Mouse (Mus musculus): Measurements from ENCODE around the gene Mfap3. TPM values are rescaled to one million over a fixed set of nuclear protein-coding genes. Genes with fewer than 3 reads are reported as not detected.

Gene Mfap3
- total RNA-seq (2021): 10 to 100 TPM; 10.7 to 12.9 TPM
- long read RNA-seq, experiment 1, full-length matches to known transcripts: 9 of 9 reads
- long read RNA-seq, experiment 1, partial matches to known transcripts: 0 of 9 reads
- long read RNA-seq, experiment 1, other reads (novel, unspliced or antisense): 0 of 9 reads
- long read RNA-seq, experiment 2, full-length matches to known transcripts: 9 of 10 reads
- long read RNA-seq, experiment 2, partial matches to known transcripts: 0 of 10 reads
- long read RNA-seq, experiment 2, other reads (novel, unspliced or antisense): 1 of 10 reads

DNA sequence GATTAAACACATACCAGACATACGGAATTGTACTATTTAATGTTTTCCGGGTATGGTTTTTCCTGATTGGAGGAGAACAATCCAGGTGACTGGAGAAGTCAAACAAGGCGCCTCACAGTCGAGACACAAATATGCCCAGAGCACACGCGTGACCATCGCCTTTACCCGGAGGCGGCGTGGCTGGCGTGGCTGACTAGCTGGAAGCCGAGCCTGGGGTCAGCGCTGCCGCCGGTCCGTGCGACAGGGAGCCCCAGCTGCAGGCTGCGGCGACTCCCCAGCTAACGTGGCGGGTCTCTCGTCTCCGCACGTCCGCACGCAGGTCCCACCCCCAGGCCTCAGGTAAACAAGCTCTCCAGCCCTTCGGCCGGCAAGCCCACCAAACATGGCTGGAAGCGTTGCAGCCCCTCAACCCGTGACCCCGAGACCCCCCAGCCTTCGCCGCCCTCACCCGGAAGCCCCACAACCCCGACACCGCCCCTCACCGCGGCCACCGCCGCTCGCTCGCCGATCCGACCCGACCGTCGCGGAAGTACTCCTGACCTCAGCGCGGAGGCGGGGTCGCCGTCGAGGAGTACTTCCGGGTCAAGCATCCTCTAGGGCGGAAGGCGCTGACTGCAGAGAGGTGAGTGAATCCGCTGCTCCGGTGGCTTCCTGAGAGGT is at the start of gene Mfap3, which contains the start of gene Fam114a2:
Gene Mfap3 (plus strand): TSS at position 574 of the 660 bp plus-strand sequence.
Gene Fam114a2 (minus strand): TSS at position 527 of the 660 bp plus-strand sequence.
- intact Hi-C loops (cut with DNase I; ENCODE audit: low total_unique reads): no loop called here
- peak; percentile 94 for DNase-seq

DNA sequence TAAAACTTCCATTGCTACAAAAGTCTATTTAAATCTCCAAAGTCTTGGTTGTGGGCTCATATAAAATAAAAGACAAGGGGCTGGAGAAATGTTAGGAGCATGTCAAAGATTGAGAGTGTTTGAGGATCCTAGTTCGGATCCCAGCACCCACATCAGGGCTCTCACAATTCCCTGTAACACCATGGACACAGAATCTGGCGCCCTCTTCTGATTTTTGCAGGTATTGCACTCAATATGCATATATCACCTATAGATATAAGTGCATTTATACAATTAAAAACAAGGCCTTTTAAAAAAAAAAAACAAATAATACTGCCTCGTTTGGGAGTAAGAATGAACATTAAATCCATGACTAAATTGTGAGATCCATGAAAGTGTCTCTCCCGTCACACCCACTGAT is 49.8 kb upstream of the Mfap3 start:
- no peak for DNase-seq
- intact Hi-C loops (cut with DNase I; ENCODE audit: low total_unique reads): loop anchor here (5.0 to 10.0 kb wide), 2 partner anchors 41 to 1334 kb away; no protein-coding TSS in a partner anchor

DNA sequence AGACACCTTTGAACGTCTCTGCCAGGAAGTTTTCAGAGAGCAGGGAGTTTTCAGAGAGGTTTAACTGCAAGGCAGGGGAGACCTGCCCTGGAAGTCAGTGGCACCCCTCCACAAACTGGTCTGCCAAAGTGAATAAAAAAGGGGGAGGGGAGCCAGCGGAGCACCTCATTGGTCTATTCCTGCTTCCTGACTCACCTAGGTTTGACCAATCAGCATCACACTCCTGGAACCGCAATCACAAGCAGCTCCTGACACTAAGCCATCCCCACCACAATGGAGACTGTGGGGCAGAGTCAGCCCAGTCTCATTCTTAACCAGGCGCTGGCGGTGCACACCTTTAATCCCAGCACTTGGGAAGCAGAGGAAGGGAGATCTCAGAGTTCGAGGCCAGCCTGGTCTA is 48.4 kb upstream of the Mfap3 start:
- intact Hi-C loops (cut with DNase I; ENCODE audit: low total_unique reads): loop anchor here (10.0 kb wide), 1 partner anchor 315 kb away; no protein-coding TSS in a partner anchor
- DNase-seq: no peak

DNA sequence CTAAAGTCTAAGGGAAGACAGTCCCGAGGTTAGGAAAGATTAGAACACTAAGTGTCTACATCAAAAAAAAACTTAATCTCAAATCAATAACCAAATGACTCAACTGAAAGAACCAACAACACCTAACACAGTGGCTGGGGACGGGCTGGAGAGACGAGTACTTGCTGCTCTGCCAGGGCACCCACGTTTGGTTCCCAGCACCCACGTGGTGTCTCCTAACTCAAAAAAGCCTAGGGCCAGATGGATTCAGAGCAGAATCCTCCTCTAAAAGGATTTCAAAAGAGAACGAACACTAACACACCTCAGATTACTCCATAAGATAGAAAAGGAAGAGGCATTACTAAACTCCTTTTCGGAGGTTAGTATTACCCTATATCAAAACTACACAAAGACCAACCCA is 47.5 kb upstream of the Mfap3 start:
- DNase-seq: no peak
- intact Hi-C loops (cut with DNase I; ENCODE audit: low total_unique reads): loop anchor here (10.0 kb wide), 1 partner anchor 314 kb away; no protein-coding TSS in a partner anchor

GRCm38 (mm10) chr11:57474296-57474941 is 44.0 kb upstream of the Mfap3 start:
- DNase-seq: no peak
- intact Hi-C loops (cut with DNase I; ENCODE audit: low total_unique reads): loop anchor here (10.0 kb wide), 1 partner anchor 310 kb away; no protein-coding TSS in a partner anchor

GRCm38 (mm10) chr11:57475119-57475518 is 43.3 kb upstream of the Mfap3 start:
- peak; percentile 26 for DNase-seq
- intact Hi-C loops (cut with DNase I; ENCODE audit: low total_unique reads): loop anchor here (10.0 kb wide), 1 partner anchor 310 kb away; no protein-coding TSS in a partner anchor

GRCm38 (mm10) chr11:57478077-57478476 is 40.4 kb upstream of the Mfap3 start:
- no peak for DNase-seq
- intact Hi-C loops (cut with DNase I; ENCODE audit: low total_unique reads): loop anchor here (10.0 kb wide), 1 partner anchor 307 kb away; no protein-coding TSS in a partner anchor

DNA sequence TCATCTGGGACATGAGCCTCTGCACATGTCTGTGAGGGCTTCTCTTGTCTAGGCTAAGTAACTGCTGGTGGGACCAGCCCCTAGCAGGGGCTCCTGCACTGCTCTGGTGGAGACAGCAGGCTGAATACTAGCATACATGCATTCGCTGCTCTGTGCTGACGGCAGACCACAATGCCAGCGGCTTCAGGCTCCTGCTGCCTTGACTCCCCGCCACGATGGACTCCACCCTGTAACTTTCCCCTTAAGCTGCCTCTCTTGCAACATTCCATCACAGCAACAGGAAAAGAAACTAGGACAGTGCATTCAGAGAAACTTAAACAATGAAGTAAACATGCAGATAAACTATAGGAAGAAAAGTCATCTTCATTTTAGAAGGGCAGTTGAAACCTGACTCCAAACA is 30.0 kb upstream of the Mfap3 start:
- DNase-seq: no peak
- intact Hi-C loops (cut with DNase I; ENCODE audit: low total_unique reads): no loop called here

DNA sequence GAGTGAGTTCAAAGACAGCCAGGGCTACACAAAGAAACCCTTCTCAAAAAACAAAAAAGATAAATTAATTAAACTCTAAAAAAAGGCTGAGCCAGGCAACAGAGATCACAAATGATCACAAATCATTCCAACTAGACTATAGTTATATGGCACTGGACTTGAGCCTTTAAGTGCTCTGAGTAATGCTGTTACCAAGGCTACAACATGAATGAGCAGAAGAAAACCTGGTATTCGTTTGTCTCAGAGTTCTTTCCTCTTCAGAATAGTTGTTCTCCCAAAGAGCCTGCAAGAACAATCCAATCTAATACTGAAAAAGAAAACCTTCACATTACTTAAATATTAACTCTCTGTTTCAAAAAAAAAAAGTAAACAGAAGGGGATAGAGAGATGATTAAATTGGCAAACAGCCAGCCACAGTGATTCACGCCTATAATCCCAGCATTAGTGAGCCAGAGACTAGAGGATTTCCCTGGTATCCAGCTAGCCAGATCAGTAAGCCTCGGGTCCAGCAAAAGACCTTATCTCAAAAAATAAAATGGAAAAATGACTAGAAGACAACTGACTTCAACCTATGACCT is 21.9 kb upstream of the Mfap3 start:
- DNase-seq: no peak
- intact Hi-C loops (cut with DNase I; ENCODE audit: low total_unique reads): no loop called here

GRCm38 (mm10) chr11:57497701-57498100 is 20.8 kb upstream of the Mfap3 start:
- intact Hi-C loops (cut with DNase I; ENCODE audit: low total_unique reads): no loop called here
- DNase-seq: no peak

- intact Hi-C loops (cut with DNase I; ENCODE audit: low total_unique reads): no loop called here
- DNase-seq: no peak
Measured at GRCm38 (mm10) chr11:57498215-57498614, 20.2 kb upstream of the Mfap3 start.

DNA sequence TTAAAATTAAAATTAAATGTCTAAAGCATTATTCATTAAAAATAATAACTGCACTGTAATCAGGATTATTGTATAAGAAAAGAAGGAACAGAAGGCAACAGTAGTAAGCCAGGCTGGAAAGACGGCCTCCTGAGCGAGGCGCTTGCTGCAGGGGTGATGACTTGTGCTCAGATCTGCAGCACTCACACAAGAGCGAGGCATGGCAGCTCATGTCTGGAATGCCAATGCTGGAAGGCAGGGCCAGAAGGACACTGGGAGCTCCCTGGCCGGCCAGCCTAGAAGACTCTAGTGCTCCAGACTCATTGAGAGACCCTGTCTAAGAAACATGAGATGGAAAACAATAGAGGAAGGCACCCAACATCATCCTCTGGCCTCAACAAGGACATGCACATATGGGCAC is 15.3 kb upstream of the Mfap3 start:
- DNase-seq: no peak
- intact Hi-C loops (cut with DNase I; ENCODE audit: low total_unique reads): no loop called here

- intact Hi-C loops (cut with DNase I; ENCODE audit: low total_unique reads): no loop called here
- no peak for DNase-seq
Measured at GRCm38 (mm10) chr11:57506899-57507298, 11.6 kb upstream of the Mfap3 start.

GRCm38 (mm10) chr11:57515218-57515617 is 3.2 kb upstream of the Mfap3 start:
- DNase-seq: no peak
- intact Hi-C loops (cut with DNase I; ENCODE audit: low total_unique reads): no loop called here

GRCm38 (mm10) chr11:57516946-57517441 is 1.5 kb upstream of the Mfap3 start:
- DNase-seq: no peak
- intact Hi-C loops (cut with DNase I; ENCODE audit: low total_unique reads): no loop called here

DNA sequence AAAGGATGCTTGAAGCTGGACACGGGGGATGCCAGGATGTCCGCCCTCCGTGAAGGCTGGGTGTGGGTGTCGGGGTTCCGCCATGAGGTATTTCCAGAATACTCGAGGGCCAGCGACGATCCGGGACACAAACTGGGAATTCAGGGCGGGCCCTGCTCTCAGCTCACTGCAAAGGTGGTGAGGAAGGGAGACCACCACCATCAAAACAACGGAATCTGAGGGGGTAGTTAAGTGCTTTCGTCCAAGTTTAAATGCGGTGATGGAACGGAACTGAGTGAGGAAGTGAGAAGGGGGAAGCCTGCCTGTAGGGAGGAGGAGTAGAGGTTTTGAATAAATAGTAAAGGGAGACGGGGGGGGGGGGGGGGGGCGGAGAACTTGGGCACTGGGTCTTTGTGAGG is 286 bp downstream of the Mfap3 start:
- DNase-seq: no peak
- intact Hi-C loops (cut with DNase I; ENCODE audit: low total_unique reads): no loop called here

- intact Hi-C loops (cut with DNase I; ENCODE audit: low total_unique reads): no loop called here
Measured at GRCm38 (mm10) chr11:57519304-57519703, 840 bp downstream of the Mfap3 start.

DNA sequence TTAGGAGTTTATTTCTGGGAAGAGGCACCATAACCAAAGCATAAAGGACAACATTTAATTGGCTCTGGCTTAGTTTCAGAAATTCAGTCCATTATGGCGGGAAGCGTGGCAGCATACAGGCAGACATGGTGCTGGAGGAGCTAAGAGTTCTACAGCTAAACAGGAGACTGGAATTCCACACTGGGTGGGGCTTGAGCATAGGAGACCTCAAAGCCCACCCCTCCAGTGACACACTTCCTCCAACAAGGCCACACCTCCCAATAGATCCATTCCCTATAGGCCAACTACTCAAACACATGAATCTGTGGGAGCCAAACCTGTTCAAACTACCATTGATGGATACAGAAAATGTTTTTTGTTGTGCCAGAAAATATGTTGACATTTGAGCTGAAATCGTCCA is 2.7 kb downstream of the Mfap3 start:
- no peak for DNase-seq
- intact Hi-C loops (cut with DNase I; ENCODE audit: low total_unique reads): no loop called here

More at GRCm38 (mm10) chr11:57519304-57519703, 840 bp downstream of the Mfap3 start:
- no peak for DNase-seq

- intact Hi-C loops (cut with DNase I; ENCODE audit: low total_unique reads): no loop called here
- no peak for DNase-seq
Measured at GRCm38 (mm10) chr11:57522046-57522445, 3.6 kb downstream of the Mfap3 start.

- no peak for DNase-seq
- intact Hi-C loops (cut with DNase I; ENCODE audit: low total_unique reads): no loop called here
Measured at GRCm38 (mm10) chr11:57523418-57523817, 5.0 kb downstream of the Mfap3 start.
